Mouse (Mus musculus) left cerebral cortex, adult 18-20 months (tissue): Measurements from ENCODE around the gene Khnyn. TPM values are rescaled to one million over a fixed set of nuclear protein-coding genes. Genes with fewer than 3 reads are reported as not detected.

Experiments
- DNase-seq, 2 experiments: peaks; one replicate each; pipeline ENCODE4 v3.0.0; 2021 to 2022; ENCODE audit warnings: low spot score in 2 of 2, mixed read lengths in 1 of 2
- total RNA-seq, 2 experiments: library from RNA; stranded (reverse); gene quantifications; 2 replicates each; pipeline ENCODE4 v1.2.3; 2021

Khnyn gene
- total RNA-seq, 2 experiments from 2014 or later, result 12.3 to 13.0 TPM

DNA sequence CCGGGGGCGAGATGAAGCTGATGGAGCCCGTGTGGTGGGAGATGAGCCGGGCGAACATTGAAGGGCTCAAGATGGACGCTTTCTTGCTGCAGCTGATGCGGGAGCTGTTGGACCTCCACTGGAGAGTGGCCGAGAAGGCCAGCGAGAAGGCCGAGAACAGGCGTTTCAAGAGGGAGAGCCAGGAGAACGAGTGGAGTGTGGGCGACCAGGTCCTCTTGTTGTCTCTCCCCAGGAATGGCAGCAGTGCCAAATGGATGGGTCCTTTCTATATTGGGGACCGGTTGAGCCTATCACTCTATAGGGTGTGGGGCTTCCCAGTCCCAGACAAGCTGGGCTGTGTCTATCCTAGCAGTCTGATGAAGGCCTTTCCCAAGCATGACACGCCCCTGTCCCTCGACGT is 12.2 kb upstream of the Khnyn start:
- no peak for DNase-seq

DNA sequence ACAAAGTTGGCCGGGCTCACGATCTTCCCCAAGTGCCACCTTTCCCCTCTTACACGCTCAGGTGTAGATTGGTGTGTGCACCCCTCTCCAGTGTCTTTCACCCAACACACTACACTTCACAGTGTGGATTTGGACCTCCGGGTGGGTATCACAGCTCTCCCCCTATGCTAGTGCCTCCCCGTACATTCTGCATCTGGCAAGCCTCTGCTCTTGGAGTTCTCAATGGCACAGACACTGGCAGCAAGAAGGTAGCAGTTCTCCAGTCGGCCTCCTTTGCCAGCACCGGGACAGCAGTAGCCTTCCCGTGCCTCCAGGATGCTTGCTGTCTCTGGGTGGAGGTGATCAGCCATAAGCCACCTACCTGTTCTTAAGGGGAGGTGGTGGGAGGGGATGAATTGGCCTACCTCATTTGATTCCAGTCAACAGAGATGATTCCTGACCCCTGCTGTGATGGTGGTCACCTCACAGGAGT is 11.5 kb upstream of the Khnyn start:
- DNase-seq, result no peak

DNA sequence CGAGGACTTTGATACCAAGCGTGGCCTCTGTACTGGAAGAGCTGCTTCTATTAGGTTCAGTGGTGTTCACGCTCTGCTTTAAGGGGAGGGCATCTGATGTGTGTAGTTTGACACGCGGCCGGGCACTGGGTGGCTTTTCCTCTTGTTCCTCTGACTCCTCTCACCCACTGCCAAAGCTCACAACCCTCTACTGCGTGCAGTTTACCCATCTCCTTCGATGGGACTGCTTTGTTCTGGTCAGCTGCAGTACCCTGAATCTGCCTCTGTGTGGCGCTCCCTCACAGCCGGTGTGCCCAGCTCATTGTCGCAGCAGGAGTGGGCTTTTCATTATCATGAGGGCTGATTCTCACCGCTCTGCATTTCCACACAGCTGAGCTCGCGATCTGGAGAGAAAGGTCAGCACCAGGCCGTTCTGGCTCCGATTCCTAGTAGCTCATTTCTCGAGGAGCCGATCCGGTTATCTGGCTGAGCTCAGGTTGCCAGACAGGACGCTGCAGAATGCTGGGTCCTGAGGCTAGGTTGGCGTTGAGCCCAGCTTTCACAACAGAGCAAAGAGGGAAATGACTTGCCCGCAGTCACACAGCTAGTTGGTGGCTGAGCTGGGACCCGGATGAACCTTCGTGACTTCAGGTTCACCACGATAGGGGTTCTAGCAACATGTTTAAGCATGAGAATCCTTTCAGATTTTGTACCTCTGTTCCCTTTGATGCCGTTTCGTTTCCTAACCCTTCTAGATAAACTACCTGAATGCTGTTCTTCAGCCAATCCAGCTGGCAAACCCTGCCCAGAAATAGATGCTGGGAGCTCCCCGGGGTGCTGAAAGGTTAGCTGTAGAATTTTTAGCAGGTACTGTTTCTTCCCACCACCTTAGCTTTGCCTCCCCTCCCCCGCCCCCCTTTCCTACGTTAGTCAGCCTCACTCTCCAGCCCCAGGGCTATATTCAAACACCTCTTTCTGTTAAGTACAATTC is 10.7 kb upstream of the Khnyn start:
- peak; percentile 67 to 77 for DNase-seq

DNA sequence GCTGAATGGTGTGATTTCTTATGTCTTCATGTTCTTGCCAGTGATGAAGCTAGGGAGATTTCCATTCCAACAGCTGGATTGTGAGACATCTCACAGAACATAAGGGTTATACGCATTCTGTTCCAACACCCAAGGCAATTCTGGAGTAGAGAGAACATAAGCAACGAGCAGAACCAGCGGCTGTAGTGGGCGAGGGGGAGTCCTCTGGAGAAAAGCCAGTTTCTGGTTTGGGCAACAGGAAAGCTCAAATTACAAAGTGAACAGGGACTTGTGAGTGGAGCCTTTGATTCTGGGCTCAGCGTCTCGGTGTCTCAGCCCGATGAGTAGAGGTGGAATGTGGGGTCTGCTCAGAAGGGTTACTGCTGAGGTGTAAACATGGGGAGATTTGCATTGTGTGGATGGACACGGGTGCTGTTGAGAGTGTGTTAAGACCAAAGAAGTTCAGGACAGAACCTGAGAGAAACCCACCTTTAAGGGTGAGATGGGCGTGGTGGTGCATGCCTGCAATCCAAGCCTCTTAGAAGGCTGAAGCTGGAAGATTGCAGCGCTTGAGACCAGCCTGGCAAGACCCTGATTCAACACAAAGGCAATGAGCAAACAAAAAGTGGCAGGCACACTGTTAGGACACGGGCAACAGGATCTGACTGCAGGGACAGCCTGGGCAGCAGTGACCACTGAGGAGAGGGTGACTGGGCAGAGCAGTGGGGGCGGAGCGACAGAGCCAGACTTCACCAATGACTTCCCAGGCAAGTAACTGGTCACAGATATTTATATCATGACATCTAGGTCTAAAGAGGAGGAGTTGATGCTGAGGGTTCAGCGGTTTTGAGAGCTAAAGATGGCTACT is 7.1 kb upstream of the Khnyn start:
- DNase-seq, result no peak

GRCm38 (mm10) chr14:55878316-55878940 is 6.3 kb upstream of the Khnyn start:
- no peak for DNase-seq

DNA sequence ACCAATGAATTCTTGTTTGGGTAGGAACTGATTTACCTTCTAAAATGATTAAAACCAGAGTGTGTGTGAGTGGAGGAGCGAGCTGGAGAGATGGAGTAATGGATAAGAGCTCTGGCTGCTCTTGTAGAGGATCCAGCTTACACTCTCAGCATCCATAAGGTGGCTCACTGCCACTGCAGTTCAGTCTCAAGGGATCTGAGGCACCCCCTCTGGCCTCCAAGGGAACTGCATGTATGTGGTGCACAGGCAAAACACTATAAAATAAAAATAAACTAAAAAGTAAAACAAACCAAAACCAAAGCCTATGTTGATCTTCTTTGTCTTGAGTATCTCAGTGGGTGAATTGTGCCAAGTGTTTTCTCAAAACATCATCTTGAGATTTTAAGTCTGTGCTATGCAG is 5.1 kb upstream of the Khnyn start:
- DNase-seq, result peak; percentile 82 to 84

DNA sequence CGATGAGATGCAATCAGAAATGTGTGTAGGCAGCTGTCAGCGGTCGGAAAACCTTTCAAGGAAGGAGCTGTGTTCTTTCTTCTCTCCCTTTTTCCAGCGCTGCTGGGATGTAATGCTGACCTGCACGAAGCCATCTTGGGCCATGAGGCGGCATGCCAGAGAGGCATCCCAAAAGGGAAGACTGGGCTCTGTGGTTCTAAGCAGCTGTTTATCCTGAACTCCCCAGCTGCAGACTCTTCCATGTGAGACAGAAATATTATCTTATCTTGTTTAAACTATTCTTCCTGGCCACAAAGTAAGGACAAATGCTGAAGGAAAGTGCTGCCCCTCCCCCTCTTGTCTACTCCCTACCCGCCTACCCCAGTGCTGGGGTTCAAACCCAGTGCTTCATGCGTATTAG is 3.8 kb upstream of the Khnyn start:
- DNase-seq, result no peak

GRCm38 (mm10) chr14:55882171-55882641 is 2.5 kb upstream of the Khnyn start:
- no peak for DNase-seq

DNA sequence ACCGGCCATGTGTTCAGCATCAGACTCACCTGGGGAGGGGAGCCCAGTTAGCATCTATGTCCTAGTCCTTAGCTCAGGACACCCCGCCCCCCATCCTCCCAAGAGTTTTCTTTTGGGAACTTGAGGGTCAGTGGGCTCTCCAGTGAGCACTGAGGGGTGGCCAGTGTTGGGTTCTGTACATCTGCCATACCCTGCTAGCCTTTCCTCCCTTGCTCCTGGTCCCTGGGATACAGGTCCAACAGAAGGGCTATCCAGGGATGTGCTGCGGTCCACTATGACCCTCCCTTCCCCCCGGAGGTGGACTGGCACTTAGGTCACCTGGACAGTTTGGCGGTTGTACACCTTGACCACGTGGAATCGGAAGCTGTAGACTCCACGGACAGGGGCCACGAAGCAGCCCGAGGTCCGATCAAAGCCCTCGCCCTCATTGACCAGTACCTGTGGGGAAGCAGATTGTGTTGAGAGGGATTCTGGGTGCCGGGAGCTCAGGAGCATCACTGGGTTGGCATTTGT is 1.5 kb upstream of the Khnyn start:
- no peak for DNase-seq

DNA sequence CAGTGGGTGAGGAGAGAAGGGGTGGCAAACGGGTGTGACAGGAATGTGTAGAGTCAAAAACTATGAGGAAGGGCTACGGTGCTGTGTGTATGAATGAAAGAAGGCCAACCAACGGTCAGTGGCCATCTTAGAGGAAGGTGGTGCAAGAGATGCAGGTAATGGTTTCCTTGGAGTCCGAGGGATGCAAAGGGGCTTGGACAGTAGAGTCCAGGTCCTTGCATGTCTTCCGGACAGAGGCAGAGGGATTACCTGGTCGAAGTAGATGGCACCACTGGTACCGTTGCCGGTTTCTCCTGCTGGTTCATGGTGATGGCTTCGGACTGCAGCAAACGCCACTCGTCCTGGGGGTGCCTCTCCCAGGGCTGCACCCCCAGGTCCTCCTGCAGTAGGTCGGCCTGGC is 1.1 kb upstream of the Khnyn start:
- DNase-seq, result no peak

DNA sequence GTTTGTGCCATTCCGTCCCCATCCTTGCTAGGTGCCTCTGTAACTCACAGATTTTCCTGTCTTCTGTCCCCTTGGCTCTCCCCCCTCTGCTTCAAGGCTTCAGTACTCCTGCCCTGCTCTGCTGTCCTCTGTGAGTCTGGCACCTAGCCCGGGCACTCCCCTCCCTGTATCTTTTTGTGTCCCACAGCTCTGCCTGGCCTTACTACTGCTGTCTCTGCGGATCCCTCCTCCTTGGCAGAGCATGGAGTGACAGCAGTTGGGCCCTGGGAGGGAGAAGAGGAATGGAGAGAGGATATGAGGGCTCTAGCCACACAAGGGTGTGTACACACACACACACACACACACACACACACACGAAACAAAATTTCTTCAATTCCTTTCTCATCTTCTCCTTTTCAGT is 581 bp upstream of the Khnyn start, which contains the start of gene Cbln3:
TSS of gene Cbln3 (minus strand) at position 227 of the 400 bp plus-strand sequence.
- DNase-seq, result no peak

DNA sequence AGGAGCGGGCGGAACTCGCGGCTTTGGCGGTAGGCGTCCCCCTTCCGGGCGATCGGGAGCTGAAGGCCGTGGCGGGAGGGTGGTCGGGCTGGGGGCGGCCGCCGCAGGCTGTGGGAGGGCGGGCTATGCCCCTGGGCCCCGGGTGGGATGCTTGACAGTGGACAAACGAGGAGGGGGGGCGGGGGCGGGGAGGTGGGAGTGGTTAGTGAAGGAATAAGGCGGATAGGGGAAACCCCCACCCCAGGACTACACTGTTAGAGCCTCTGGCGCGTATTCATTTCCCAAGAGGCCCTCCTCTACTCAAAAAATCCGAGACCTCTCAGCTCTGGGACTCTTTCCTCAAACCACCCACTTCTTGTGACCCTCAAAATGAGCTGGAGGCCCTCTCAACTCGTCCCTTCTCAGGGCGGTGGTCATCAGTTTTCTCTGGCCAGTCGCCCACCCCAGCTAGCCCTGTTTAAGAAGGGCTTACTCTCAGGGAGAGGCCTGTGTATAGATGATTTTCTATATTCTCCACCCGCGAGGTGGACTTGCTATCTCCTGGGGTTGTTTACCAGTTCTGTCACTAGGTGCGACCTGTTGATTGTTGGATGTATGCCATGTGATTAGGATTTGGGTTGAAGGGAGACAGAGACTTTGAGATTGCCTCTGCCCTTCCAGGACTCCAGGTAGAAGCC is 505 bp downstream of the Khnyn start:
- DNase-seq, result peak in 1 of 2 experiments; percentile 22

DNA sequence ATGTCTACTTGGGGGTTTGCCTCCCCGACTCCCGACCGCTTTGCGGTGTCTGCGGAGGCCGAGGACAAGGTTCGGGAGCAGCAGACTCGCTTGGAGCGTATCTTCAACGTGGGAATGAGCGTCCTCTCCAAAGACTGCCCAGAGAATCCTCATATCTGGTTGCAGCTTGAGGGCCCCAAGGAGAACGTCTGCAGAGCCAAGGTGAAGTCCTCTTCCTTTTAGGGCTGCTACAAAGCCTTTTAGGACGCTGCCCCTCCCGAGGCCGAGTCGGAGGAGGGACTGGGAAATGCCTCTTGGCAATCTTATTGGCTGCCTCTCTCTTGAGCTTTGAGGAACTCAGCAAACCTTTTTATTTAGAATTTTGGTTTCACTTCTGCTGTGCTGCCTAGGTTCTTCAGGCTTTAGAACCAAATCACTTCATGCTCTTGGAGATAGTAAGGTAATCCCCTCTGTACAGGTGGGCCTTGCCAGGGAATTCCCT is 1.1 kb downstream of the Khnyn start:
- DNase-seq, result peak; percentile 18 to 35

DNA sequence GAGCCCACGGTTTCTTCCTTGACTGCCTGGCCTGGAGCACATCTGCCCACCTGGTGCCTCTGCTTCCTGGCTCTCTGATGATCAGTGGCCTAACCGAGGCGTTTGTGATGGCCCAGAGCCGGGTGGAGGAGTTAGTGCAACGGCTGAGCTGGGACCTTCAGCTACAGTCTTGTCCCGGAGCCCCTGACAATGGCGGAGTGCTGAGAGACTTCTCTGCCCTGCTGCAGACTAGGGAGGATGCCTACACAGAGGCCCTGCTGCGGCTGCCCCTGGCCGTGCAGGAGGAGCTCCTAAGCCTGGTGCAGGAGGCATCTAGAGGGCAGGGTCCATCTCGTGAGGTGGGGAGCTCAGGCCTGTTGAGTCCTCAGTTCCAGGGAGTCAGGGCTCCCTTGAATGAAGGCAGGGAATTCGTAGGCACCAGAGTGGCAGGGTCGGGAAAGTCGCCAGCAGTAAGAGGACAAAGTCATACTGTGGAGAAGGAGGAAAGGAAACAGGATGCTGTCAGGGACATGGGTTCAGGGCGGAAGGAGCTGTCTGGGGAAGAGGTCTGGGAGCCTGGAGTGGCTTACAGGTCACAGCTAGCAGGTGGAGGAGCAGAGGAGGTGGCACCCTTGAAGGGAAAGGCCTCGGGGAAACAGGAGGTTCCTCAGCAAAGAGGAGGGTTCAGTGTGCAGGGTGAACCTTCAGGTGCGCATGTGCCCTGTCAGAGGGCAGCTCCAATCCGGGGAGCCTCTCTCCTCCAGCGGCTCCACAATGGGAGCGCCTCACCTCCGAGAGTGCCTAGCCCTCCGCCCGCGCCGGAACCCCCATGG is 2.0 kb downstream of the Khnyn start:
- DNase-seq, result no peak

- no peak for DNase-seq
Observed at GRCm38 (mm10) chr14:55897671-55898070, 12.9 kb downstream of the Khnyn start.

DNA sequence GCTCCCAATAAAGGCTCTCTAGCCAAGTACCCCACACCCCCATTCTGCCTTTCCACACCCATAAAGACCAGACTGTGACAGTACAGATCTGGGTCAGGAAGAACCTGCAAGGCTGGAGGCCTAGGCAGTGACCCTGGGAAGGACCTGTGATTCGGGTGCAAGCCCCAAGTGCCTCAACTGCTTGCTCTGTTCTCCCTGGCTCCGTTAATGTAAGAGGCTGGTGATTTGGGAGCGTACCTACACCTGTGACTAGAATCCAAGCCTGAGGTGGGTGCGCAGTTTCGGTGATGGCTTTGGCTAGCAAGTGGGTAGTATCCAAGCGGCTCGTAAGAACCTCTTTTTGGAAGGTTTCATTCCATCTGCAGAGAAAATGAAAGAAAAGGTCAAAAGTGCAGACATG is 14.2 kb downstream of the Khnyn start:
- DNase-seq, result no peak

DNA sequence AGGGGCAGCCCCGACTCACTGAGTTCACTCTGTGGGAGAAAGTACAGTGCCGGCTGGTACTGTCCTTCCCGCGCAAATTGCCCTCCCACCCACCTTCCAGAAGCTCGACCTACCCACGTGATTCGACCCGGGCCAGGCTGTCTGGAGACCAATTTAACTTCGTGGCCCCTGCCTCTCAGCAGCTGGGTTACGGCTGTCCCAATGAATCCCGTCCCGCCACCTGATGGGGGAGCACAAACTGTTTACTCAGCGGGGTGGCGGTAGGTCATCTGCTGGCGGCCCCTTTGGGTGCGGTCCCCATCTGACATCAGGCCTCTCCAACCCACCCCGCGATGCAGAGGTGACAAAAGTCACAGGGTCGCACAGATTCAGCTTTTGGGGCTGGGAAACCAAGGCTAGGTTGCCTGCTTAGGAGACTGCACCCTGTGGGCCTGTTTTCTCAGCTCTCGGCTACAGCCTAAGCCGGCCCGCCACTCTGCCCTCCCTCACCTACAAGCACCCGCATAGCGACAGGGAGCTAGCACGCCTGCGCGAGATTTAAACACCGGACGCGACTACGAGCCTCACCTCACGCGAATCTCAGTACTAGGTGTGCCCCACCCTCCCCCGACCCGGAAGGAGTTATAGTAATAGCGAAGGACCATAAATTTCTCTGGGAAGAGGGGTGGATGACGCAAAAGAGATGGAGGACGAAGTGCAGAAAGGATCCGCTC is 15.1 kb downstream of the Khnyn start, which contains the start of gene Sdr39u1:
TSS of gene Sdr39u1 (minus strand) at position 593 of the 713 bp plus-strand sequence.
- peak; percentile 78 to 86 for DNase-seq

DNA sequence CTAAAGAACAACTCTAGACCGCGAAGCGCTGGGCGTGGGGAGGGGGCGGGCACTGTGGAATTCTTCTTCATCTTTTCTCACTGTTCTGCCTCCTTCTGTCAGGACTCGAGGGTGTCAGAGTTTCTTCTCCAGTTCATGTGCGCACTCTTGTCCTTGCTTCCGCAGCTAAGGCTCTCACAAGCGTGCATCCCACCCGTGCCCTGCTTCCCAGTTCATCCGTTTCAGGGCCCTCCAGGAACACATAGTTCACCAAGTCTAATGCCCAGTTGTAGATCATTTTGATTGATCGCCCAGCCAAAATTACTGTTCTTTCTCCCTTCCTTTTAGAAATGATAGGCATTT is 15.6 kb downstream of the Khnyn start:
- no peak for DNase-seq

GRCm38 (mm10) chr14:55905518-55905917 is 20.8 kb downstream of the Khnyn start:
- DNase-seq, result no peak
